7 mouse cellular contexts compared by ENCODE assay signal in the genomic region with DNA sequence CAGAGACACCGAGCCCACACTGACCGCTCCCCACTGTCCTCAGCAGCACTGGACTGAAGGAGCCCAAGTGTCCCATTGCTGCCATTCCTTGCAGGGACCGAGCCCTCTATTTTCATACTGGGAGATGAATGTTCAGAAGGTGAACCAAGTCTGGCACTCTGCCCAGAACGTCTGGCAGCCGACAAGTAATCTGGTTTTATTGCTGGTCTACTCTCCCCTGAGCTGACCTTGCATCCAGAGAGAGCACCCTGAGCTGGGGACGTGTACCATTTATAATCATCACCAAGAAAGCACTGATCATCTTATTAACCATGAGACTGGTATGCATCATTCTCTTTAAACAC.
DNase-seq lines count a peak whose midpoint lies in the region; ATAC-seq and TF ChIP-seq lines count a peak whose summit lies in the region.

No protein-coding gene starts in this region.

- no peak overlapping the region for H3K4me3 ChIP-seq in heart, embryonic 15.5 days
- no peak overlapping the region for H3K4me3 ChIP-seq in stomach, postnatal 0 days (ENCODE audit: low read depth, low read length)

- no peak overlapping the region for H3K9ac ChIP-seq in heart, embryonic 15.5 days
- H3K9ac ChIP-seq in stomach, postnatal 0 days (ENCODE audit: low read length) = no peak overlapping the region

- peaks cover 16% of the 10 kb centered on the region for H3K4me1 ChIP-seq in heart, embryonic 15.5 days (replicated peaks)
- H3K4me1 ChIP-seq in stomach, postnatal 0 days (replicated peaks; ENCODE audit: control insufficient read depth, insufficient read depth) = no peaks in the 10 kb centered on the region

- 35% methylated on average over 6 of the region's 6 CpGs for WGBS in heart, embryonic 15.5 days
- 37% methylated on average over 6 of the region's 6 CpGs for WGBS in large intestine, adult 2 months
- 41% methylated on average over 6 of the region's 6 CpGs for WGBS in stomach, postnatal 0 days

- H3K27me3 ChIP-seq in heart, embryonic 15.5 days = no peaks in the 10 kb centered on the region
- no peaks in the 10 kb centered on the region for H3K27me3 ChIP-seq in stomach, postnatal 0 days (ENCODE audit: control insufficient read depth, insufficient read depth, low read length)

- TF ChIP-seq EP300 in stomach, postnatal 0 days (optimal IDR thresholded peaks at IDR 0.05) = no peak

- H3K9me3 ChIP-seq in heart, embryonic 15.5 days (replicated peaks) = no peaks in the 10 kb centered on the region
- no peaks in the 10 kb centered on the region for H3K9me3 ChIP-seq in stomach, postnatal 0 days (ENCODE audit: control insufficient read depth, low read length)

- peak overlapping the region; percentile 62 for H3K27ac ChIP-seq in heart, embryonic 15.5 days
- H3K27ac ChIP-seq in stomach, postnatal 0 days (replicated peaks) = no peak overlapping the region

- DNase-seq in retina, postnatal 1 day = peak; percentile 40
- DNase-seq in retina, embryonic 14.5 days (ENCODE audit: low spot score) = no peak
- peak; percentile 88 to 89 for DNase-seq in cerebellum, postnatal 10 days
- peak; percentile 33 for DNase-seq in large intestine, adult 2 months (ENCODE audit: low read depth, low spot score)
- peak; percentile 39 for DNase-seq in stomach, postnatal 0 days (ENCODE audit: low spot score)
- no peak for DNase-seq in c-Kit-positive CD71-positive TER-119-positive erythroid progenitor cells, embryonic 14.5 days (ENCODE audit: low spot score)

- H3K4me2 ChIP-seq in heart, embryonic 15.5 days = no peak overlapping the region
- H3K4me2 ChIP-seq in stomach, postnatal 0 days (replicated peaks; ENCODE audit: low read depth) = no peak overlapping the region

- no peak for TF ChIP-seq CTCF in stomach, postnatal 0 days (IDR thresholded peaks at IDR 0.05; ENCODE audit: low read depth)

- peak; percentile 43; the same call in 1 of the 2 replicates for ATAC-seq in heart, embryonic 15.5 days (replicated peaks; ENCODE audit: insufficient number of reproducible peaks, insufficient read depth, low FRiP score, low read depth)
- ATAC-seq in stomach, postnatal 0 days (ENCODE audit: low FRiP score, low TSS enrichment) = no peak

- H3K36me3 ChIP-seq in heart, embryonic 15.5 days = no peaks in the 10 kb centered on the region
- H3K36me3 ChIP-seq in stomach, postnatal 0 days (ENCODE audit: control insufficient read depth, insufficient read depth, low read length) = no peaks in the 10 kb centered on the region

Comparison
In these comparisons a context has a peak if more than half of its experiments do, and no peak if none do; other contexts are left out.
1. DNase-seq: peak in retina, postnatal 1 day (single experiment), cerebellum, postnatal 10 days (2 of 2), large intestine, adult 2 months (single experiment) and stomach, postnatal 0 days (single experiment); none in retina, embryonic 14.5 days (single experiment) and c-Kit-positive CD71-positive TER-119-positive erythroid progenitor cells, embryonic 14.5 days (single experiment).